Mouse (Mus musculus): ENCODE results near the gene Mtmr10. TPM values are rescaled to one million over a fixed set of nuclear protein-coding genes. Genes with fewer than 3 reads are reported as not detected.

Mtmr10 gene
- total RNA-seq (2021): 10 to 100 TPM; 20.0 to 20.5 TPM
- long read RNA-seq, experiment 1, full-length matches to known transcripts: 5 of 11 reads
- long read RNA-seq, experiment 1, partial matches to known transcripts: 0 of 11 reads
- long read RNA-seq, experiment 1, other reads (novel, unspliced or antisense): 6 of 11 reads
- long read RNA-seq, experiment 2, full-length matches to known transcripts: 9 of 11 reads
- long read RNA-seq, experiment 2, partial matches to known transcripts: 0 of 11 reads
- long read RNA-seq, experiment 2, other reads (novel, unspliced or antisense): 2 of 11 reads

DNA sequence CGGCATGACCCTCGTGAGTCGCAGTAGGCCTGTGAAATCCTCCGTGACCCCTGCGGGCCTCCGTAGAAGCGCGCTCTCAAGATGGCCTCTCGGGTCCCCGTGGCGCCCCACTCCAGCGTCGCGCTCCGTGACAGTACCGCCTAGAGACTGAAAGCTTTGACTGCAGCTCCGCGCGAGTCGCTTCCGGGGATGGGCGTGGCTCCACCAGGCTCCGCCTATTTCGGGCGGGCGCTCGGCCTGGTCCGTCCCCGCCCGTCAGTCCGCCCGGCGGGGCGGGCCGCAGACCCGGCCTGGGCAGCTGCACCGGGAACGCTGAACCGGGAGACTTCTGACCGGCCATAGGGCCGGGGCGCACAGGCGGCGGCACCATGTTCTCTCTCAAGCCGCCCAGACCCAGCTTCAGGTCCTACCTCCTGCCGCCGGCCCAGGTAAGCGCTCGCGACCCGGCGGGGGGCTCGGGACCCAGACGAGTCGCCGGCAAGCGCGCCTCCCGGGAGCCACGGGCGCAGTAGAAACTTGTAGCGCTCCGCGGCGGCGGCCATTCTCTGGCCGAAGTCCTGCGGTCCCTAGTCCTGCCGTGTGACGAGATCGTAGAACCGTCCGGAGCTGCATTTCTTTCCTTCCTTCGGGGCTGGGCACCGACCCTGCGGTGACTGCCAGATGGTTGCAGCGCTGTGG, at the start of gene Mtmr10:
Gene Mtmr10 (plus strand): TSS at position 240 of the 678 bp plus-strand sequence.
- peak; percentile 100 for DNase-seq

DNA sequence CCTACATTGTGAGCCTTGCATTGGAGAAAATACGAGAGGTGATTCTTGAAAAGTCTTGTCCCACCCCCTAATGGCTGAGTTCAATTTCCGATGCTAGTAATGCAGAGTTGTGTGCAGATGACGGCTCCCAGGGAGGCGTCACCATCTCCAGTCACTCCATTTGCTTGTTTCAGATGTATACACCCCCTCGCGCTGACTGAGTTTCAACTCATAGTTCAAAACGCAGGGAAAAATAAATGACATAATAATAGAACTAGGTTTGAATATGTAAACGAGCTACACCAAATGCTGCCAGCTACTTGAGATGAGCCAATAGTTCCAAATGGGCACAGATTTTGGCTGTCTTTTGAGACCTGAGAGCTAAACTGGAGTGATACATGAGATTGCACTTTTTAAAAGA, 49.7 kb upstream of the Mtmr10 start:
- no peak for DNase-seq

DNA sequence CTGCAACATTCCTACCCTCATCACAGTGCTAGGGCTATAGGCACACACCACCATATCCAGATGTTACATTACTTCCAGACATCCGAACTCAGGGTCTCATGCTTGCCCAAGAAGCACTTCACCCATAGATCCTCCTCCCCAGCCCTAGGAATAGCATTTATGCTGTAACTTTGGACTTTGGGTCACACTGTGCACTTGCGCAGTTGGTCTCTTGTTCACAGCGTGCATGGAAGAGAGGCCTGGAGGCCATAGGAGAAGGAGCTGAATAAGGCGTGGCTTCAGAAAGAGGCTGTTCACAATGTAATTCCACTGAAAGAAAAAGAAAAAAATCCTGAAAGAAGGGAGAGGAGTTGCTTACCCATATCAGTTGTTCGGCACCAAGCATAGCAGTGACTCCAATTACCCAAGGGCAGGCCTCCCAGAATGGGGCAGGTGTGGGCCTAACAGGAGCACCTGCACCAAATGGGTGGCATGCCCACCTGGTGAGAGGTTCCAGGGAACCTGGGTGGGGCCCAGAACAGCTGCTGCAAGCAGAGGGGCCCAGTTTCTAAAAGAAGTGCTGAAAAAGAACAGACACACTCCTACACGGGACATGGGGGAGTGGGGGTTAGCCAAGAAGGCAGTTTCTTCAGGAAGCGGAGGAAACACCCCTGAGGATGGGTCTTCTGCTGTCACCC, 48.9 kb upstream of the Mtmr10 start:
- DNase-seq: no peak

DNA sequence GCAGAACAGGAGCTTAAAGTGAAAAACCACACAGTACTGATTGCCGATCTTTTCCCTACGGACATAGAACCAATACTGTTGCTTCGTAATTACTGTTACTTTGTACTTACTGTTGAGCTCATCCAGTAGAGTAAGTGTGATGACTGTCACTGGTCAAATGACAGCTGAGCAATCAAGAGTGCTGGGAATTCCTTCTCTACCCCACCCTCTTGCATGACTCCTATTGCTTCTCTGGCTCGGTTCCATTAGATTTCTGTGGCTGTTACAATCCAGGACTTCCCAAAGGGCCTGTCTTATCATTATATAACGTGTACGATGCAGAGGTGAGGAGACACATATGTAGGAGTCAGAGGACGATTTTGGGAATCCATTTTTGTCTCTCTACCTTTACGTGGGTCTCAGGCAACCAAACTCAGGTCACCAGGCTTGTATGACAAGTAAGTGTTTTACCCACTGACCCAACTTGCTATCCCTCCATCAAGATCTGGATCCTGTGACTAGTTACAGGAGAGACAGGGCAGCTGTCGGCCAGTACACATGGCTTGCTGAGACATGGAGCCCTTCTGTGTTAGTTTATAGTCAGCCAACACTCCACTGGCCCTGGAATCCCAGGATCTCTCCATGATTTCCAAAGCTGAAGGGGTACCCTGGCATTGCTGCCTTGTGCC, 48.2 kb upstream of the Mtmr10 start:
- no peak for DNase-seq

DNA sequence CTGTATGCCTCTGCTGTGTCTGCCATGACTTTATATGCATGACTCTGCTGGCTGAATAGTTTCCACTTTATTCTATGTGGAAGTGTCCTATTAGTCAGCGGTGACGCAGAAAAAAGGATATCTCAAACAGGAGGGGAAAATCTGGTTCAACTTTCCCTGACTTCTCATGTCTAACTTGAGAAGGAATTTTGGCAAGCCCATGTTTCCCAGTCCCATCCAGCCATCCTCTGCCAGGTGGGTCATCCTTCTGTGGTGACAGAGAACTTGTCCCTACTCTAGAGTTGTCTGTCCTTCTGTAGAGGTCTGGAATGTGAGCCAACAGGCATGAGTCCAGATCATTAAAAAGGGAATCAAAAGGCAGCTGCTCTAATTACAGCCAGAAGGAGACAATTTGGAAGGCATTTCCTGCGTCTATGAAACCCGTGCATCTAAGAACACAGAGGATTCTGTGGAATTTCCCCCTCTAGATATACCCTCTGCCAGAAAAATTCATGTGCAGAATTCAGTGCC, 47.6 kb upstream of the Mtmr10 start:
- DNase-seq: no peak

DNA sequence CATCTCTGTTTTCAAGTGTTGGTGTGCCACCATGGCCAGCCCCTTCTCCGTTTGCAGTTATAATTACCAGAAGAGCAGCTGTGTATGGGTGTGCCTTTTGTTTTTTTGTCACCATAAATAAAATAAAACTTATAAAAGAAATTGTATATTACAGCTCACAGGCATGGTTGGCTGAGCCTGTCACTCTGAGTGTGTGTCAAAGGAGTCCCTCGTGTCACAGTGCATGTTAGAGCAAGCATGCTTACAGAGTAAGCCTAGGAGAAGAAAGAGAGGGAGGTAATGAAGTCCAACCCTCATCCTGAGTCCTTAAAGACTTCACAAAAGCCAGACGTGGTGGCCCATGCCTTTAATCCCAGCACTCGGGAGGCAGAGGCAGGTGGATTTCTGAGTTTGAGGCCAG, 45.0 kb upstream of the Mtmr10 start:
- no peak for DNase-seq

DNA sequence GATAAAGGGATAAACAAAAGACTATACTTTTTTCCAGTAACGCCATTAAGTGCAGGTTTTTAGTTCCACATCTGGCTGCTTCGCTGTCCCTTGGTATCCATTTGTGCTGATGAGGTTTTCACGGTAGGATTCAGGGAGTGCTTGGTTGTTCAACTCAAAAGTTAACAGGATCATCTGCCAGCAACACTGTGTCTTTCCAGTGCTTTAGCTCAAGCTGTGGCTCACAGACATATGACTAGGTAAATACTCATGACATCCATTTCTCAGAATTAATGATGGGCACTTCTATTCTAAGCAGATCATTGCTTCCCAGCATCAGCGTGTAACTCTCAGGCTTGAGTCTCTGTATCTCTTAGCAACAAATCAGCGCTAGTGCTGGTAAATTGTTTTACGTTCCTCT, 43.1 kb upstream of the Mtmr10 start:
- no peak for DNase-seq

DNA sequence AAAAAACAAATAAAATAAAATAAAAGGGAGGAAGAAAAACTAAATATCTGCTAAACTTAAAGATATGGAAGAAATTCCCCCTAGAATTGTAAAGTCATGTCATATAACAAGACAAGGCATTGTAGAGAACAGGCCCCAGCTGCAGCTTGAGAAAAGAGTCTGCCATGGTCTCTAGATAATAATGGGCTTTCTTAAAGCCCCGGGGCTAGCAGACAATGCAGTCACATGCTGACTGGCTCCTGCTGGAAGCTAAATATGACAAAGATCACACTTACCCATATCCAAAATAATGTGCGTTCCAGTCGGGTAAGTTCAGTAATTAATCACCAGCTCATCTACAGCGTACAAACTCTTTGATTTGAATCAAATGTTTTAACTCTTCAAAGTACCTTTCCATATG, 40.7 kb upstream of the Mtmr10 start:
- no peak for DNase-seq

DNA sequence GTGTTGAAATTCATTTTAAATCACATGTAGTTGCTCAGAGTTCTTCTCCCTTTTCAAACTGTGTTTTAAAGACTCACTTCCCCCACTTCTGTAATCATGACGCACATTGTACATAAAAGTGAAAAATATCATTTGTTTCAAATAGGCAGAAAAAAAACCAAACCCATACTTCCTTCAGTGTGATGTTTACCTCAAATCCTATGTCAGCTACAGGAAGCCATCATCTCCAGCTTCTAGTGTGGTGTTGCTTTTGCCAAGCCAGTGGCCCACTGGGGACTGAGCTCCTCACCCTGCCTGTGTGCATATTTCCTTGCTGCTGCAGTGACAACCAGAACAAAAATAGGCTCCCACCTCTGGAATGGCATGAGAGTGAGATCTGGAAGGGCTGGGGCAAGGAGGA, 39.1 kb upstream of the Mtmr10 start:
- DNase-seq: no peak

DNA sequence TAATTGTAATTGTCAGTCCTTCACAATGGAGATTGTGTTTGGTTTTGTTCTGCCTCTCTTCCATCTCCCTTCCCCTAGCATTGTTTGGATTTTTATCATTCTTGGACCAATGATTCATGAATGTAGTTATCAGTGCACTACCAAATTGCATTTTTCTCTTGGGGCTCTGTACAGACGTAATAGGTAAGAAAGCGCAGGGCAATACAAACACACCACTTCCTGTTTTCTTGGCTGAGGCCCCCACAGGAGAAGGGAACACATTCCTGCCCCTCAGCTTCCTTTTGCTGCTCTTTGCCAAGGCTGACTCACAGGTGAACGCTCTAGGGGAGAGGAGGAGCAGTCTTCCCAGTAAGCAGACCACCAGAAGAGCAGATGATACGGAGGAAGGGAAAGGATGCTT, 37.7 kb upstream of the Mtmr10 start:
- DNase-seq: no peak

DNA sequence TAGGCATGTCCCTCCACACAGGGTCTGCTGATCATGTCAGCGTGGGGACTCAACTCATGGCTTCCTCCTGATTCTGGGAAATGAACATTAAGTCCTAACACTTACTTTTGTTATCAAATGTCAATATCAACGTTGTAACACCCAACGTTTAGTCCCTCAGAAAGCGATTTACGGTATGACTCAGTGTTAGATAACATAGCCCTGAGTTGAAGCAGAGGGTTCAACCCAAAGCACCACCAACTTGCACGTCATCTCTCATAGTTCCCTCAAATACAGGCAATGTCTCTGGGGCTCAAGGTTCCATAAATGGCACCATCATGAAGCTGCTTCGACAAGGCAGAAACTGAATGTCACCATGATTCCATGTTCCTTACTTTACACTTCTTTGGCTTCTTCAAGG, 37.0 kb upstream of the Mtmr10 start:
- no peak for DNase-seq

DNA sequence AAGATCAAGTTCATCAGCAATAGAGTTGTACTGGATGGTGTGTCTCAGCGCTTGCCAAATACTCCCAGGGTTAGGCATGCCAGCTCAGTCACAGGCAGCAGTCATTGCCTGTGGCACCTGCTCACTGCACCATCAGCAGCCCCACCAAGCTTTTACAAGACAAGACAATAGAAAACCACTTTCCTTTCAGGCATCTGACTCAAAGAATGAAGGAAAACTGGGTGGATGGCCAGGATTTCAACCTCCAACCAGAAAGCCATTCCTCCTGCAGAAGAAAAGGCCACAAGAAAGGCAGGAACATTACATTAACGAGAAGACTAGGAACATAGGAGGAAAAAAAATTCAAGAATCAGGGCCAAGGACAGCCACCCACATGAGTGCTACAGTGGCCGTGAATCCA, 33.7 kb upstream of the Mtmr10 start:
- DNase-seq: no peak

DNA sequence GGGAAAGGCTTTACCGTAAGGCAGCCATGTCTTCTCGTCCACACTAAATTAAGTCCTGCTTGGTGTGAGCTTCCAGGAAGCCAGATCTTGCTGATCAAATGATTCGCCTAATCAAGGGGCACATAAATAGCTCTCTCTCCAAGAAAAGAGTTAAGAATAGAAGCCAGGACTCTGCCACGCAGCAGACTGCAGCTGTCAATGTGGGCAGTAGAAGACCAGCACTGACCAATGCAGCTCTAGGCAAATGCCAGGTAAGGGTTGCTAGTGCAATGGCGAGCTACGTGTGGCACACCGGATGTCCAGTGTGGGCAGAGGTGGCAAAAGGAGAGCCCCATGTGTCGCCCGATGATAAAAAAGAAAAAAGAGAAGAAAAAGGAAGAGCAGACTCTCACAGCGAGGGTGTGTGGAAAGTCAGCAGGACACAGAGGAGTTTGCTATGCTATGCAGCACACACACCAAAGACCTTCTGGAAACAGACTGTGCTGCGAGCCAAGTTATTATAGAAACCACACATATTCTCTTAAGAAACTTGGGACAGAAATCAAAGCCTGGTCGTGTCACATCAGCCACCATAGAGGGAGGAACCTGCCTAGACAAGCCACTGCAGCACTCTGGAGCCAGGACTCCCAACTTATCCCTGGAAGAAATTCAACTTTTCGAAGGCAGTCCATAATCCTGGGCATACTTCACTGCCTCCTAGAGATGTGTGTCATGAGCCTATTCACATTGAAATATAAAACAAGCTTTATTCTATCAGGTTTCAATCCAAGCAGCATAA, 21.8 kb upstream of the Mtmr10 start:
- no peak for DNase-seq

DNA sequence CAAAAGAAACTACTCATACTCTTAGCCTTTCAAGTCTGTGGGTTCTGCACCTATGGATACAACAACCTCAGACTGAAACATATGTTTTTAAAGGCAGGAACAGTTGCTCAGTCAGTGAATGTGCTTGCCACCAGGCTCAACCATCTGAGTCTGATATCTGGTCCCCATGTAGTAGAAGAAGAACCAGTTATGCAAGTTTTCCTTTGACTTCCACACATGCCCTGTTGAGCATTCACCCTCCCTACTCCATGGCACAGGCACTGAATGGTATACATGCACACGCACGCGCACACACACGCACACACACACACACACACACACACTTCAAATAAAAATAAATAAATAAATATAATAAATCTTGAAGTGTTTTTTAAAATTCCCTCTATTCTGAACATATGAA, 20.9 kb upstream of the Mtmr10 start:
- DNase-seq: no peak

DNA sequence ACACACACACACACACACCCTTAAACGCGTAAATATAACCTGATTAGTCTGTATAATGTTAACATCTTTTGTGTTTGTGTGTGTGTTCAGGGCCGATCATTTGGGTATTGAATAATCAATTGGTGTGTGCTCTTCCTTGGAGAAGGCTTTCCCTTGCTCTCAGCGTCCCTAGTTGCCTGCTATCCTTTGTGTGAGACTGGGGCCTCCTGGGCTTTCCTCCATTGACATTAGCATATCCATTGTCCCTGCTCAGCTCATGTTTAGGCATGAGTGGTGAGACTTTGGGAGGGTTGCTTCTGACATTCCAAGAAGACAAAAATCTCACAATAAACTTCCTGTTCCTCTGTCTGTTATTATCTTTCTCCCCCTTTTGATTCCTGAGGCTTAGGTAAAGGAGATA, 15.5 kb upstream of the Mtmr10 start:
- no peak for DNase-seq

DNA sequence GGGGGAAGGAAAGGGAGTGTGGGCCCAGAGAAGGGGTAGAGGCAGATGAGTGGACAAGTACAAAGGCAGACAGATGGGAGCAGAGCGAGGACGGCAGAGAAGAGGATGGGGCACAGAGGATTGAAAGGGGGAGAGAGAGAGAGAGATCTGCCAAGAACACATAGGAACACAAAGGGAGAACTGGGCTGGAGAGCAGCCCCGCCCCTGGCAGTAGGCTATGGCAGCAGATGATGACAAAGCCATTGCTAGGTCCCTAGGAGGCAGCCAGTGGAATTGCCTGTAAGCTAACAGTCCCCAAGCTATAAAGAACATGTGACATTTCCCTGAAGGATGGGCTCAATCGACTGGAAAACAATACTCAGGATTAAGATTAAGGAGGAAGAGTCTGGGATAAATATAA, 11.9 kb upstream of the Mtmr10 start:
- DNase-seq: no peak

DNA sequence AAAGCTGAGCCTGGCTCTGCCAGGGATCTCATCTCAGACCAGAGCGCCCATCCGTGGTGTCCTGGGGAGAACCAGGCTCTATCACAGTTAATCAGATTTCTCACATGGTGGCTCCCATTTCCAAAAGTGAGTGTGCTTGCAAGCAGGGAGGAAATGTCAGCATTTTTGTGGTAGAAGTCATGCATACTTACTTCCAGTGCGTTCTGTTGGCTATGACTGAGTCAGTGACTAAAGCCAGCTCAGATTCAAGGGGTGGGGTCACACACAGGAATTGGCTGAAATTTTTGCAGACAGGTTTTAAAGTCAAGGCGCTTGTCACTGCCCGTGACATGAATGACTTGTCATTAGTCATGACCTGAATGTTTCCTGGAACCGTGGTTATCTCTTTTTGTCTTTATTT, 10.5 kb upstream of the Mtmr10 start:
- DNase-seq: peak; percentile 23

DNA sequence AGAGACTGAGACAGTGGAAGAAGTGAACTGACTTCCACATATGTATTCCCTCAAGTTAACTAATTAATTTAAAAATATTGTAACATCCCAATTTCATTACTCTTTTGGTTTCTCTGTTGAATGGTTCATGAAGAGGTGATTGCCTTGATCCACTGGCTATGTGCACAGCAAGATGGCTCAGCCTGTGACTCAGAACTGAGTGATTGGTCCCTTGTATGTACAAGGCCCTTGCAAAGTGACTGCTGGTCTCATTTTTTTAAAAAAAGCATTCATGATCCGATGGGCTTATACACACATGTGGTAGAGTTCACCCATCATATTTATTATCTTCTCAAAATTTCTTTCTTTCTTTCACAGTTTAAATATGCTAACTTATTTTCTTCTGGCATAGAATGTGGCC, 8.9 kb upstream of the Mtmr10 start:
- no peak for DNase-seq

DNA sequence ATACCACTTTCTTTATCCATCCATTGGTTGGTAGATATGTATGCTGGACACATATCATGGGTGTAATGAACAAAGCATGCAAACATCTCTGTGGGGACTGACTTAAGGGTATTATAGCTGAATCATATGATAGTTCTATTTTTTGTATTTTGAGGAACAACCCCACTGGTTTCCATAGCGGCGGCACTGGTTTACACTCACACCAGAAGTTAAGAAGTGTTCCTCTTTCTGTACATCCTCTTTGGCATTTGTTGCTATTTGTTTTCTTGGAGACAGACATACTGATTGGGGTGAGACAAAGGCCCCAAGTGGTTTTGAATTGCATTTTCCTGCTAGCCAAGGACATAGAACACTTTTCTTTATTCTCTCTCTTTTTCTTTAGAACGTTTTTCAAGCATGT, 7.9 kb upstream of the Mtmr10 start:
- DNase-seq: no peak

DNA sequence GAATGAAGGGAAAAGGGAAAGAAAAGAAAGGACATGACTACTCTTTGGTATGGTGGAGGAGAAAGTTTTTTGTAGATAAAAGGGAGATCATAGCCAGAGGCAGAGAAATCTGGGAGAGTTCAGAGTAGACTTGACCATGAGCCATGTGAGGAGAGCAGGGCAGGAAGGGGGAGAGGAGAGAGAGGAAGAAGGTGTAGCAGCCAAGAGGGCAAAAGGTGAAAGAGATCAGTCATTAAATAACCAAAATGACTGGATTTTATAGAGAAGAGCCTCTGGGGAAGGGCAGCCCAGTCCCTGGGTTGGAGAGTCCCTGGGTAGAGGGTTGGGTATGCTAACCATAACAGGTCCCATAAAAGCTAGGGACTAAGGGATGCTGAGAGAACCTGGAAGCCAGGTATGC, 887 bp upstream of the Mtmr10 start:
- no peak for DNase-seq

DNA sequence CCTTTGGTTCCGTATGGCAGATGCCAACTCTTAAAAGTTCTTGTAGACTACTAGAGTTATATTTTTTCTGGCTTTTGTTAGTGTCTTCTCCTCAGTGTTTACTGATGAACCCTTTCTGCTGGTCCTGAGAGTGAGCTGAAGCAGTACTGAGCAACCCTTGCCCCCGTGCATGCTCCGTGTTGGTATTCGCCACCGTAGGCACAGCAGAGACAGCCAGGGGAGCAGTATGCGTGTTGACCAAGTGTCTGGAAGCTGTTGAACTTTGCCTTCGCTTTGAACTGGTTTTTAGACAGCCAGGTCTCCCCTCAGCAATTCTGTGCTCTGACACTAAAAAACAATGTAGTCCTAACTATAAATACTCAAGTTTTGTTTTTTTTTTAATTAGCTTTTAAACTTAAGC, 2.0 kb downstream of the Mtmr10 start:
- no peak for DNase-seq

DNA sequence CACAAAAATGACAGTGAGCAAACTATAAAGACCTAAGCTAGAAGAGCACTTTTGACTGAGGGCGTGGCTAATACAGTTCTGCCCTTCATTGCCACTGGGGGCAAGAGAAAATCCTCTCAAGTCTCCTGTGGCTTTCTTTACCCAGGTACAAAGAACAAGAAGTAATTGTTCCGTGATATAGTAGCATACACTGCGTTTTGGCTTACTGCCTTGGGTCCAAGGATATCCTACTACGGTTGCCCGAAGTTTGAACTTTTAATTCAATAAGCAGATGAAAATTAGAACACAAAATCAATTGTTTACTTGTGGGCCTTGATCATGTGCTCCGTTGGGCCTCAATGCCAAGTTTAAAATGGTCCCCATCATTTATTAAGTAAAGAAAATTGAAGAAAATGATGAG, 3.0 kb downstream of the Mtmr10 start:
- DNase-seq: no peak

All from adrenal gland, postnatal 10 days (tissue).